Mouse (Mus musculus) right cerebral cortex, postnatal 10 days (tissue): ENCODE results near the gene Kdm4d.
"Not testable (repeated sequence)": the region's sequence is repeated elsewhere in the genome, so short reads cannot be mapped to it uniquely, and the experiment has no call there.

Source experiments
- DNase-seq, 2 experiments: peaks; one replicate each; pipeline ENCODE4 v3.0.0; 2021; ENCODE audit warnings: low spot score in 2 of 2

The Kdm4d gene

GRCm38 (mm10) chr9:14500023-14500915, at the start of gene Kdm4d, which contains the start of gene Cwc15:
Gene Kdm4d (minus strand): TSS chr9:14500482.
Gene Cwc15 (plus strand): TSS chr9:14500617.
- peak; percentile 98 to 99 for DNase-seq

- no peak for DNase-seq
Measured at GRCm38 (mm10) chr9:14548366-14548761, 48.1 kb upstream of the Kdm4d start.

DNA sequence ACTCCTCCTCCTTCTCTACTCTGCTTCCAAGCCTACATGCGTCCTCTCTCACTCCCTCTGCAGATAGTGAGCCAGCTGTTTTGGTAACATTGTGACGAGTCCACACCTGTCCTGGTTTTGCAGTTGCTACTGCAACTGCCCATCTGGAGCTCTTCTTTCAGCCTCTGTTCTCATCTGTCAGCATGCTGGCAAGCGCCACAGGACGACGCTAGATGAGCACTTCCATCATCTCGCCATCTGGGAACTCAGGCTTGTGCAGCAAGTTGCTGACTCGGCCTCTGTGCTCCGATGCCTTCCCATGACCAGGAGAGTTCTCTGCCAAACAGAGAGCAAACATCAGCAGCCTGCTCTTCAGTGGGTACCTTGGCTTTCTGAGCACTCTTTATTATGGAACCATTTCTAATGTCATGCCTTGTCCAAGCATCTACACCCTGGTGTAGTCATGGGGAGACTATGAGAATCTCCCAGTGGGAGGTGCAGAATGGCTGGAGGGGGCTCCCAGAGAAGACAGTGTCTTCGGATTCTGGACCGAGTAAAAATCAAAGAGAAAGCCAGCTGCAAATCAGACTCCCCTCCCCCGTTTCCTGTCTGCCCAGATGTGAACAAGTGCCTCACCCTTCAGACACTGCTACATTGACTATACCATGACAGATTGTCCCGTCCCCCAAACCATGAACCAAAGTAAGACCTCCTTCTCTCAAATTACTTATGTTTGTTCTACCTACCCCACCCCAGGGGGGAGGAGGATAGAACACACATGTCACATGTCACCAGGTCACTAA, 47.5 kb upstream of the Kdm4d start:
- no peak for DNase-seq

- no peak for DNase-seq
Measured at GRCm38 (mm10) chr9:14544034-14544757, 43.9 kb upstream of the Kdm4d start.

GRCm38 (mm10) chr9:14534833-14535456, 34.7 kb upstream of the Kdm4d start:
- peak in 1 of 2 experiments; percentile 43 for DNase-seq

DNA sequence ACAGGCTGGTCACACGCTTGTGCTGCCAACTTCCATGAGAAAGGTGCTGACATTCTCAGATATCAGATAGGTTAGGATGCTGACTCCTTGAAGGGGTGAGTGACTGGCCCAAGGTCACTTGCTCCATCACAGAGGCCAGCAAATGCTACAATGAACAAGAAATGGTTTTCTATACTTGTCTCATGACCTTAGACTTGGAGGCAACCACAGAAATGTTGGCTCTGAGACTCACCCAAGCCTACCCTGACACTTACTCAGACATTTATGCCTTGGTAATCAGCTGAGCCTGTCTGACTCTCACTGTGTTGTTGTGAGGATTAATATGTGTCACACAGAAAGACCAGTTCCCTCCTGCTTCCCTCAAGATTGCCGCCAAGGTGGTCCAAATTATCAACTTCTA, 33.4 kb upstream of the Kdm4d start:
- no peak for DNase-seq

DNA sequence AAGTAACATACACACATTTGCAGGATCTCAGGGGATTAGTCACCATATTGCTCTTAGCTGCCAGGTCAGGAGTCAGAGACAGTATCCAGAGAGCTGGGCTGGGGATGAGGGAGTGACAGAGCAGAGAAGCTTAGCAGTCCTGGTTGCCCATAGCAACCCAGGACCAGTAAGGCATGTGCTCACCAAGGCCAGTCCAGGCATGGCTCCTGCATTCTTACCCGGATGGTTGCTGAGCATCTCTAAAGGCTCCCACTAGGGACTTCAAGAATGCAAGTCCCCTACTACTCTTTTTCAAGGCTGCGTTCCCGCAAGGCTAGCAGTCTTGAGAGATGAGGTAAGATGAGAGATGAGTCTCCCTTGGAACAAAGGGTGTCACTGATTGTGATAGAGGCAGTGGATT, 32.0 kb upstream of the Kdm4d start:
- peak in 1 of 2 experiments; percentile 29 for DNase-seq

GRCm38 (mm10) chr9:14530004-14530403, 29.7 kb upstream of the Kdm4d start:
- DNase-seq, result no peak

DNA sequence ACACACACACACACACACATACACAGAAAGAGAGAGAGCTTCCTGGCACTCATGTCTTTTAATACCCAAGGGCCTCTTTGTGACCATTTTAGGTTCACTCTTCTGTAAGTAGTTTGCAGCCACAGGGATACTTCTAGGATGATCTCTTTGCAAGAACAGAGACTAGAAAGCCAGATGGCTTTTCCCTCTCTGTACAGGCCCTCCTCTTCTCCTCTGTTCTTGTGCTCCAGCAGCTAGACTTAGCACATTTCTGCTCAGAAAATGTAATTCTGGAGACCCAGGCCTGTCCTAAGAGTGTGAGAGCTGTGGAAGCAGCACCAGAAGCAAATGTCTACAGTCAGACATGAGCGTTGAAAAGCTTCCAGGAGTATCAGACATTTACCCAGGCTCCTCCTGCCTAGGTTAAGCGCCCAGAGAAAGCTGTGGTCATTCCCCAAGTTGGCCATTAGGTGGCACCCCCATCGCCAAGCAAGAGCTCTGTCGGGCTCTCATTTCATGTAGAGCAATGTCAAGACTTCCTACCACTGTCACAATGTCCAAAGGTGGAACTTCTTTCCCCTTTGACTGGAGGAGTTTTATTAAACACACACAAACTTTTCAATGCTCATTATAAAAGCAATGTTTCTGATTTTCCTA, 23.2 kb upstream of the Kdm4d start:
- peak; percentile 83 to 86 for DNase-seq

- DNase-seq, result no peak
Measured at GRCm38 (mm10) chr9:14521695-14522094, 21.4 kb upstream of the Kdm4d start.

GRCm38 (mm10) chr9:14520971-14521670, 20.8 kb upstream of the Kdm4d start:
- no peak for DNase-seq

- no peak for DNase-seq
Measured at GRCm38 (mm10) chr9:14518105-14518504, 17.8 kb upstream of the Kdm4d start.

- DNase-seq, result no peak
Measured at GRCm38 (mm10) chr9:14517296-14517695, 17.0 kb upstream of the Kdm4d start.

DNA sequence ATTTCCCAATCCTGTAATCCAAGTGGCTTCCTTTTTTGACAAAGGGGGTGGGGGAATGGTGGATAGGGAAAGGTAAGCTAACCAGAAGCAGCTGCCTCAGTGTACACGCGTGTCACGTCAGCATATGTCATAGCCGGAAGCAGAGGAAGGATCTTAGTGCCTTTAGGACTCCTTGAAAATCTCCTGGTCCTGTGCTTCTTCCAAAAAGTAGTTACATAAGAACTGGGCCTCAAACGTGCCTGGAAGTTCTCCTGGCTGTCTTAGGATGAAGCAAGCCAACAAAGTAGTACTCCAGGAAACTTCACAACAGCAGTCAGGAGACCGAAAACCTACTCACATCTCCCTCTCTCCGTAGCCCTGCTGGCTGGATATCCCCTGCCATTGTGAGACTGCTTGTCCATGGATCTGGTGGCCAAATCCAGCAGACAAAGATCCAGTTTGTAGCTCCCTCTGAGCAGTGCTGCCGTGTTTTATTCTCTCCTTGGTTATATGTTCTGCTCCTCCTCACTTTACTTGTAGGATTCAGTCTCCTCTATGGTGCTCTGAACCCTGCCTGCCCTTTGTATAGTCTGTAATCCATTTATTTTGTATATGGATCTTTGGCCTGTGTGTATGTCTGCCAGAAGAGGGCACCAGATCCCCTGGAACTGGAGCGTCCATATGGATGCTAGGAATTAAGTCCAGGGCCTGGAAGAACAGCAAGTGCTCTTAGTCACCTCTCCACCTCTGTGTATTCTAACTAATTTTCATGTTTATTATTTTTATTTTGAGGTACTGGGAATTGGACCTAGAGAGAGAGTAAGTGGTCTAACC, 12.6 kb upstream of the Kdm4d start:
- peak; percentile 36 to 37 for DNase-seq

DNA sequence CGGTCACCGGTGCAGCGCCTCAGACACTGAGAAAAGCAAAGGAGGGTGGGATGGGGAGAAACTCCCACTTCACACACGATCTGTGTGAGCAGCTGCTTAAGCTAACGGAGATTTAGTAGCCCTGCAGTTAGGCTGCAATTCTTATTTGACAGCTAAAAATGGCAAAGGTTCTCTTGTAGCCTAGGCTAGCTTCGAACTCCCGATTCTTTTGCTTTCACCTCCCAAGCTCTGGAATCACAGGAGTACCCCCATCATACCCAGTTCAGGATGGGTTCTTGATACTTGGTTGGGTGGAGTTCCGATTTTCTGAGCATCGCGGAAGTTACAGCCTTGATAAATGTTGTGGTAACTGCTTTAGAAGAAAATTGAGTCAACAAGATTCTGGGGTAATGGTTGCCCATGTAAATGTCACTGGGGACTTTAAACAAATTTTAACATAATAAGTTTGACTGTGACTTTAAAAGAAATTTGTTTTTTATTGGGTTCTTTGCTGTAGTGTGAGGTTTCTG, 688 bp upstream of the Kdm4d start:
- DNase-seq, result no peak

GRCm38 (mm10) chr9:14498896-14499705, 1.2 kb downstream of the Kdm4d start:
- DNase-seq, result no peak

GRCm38 (mm10) chr9:14463668-14464067, 36.6 kb downstream of the Kdm4d start:
- not testable (repeated sequence) for DNase-seq

DNA sequence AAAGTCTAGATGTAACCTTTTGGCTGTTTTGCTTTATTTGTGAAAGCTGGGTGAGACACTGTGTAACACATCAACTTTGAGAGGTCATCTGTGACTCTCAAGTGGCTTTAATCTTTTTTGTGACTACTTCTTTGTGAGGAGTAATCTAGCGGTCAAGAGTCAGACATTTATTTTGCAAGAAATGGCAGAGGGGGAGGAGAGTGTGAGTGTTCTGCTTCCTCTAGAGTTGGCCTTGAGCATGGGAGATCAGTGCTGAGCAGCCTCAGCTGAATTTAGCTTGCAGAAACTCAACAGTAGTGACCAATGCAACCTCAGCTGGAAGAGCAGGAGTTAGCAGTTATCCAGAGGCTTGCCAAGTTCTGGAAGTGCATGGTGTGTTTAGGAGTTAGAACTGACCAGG, 37.7 kb downstream of the Kdm4d start:
- DNase-seq, result not testable (repeated sequence)
